Mouse (Mus musculus): ENCODE measurements around the gene Clca3a2.
"Not testable (repeated sequence)": the region's sequence is repeated elsewhere in the genome, so short reads cannot be mapped to it uniquely, and the experiment has no call there.

Clca3a2 gene

DNA sequence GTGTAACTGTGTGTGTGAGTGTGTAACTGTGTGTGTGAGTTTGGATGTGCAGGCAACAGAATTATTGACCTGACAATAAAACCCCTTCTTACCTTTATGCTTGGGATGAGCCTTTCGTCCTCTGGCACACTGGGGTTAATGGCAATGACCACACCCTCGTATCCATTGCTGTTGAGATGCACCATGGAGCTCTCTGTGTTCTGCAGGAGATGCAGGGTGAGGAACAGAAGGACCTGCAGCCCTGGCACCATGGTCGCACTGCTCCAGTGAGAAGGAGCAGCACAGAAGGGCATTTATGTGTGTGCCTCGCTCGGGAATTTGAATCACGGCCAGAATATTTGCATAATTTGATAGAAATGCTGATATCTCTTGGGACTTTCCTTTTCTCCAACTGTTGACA lies at the start of gene Clca3a2:
Clca3a2 (minus strand) TSS at position 276 of the 400 bp plus-strand sequence.
- in situ Hi-C loops (cut with MboI, MseI): loop anchor here (25.0 kb wide), 1 partner anchor 693 kb away; no protein-coding TSS in a partner anchor

DNA sequence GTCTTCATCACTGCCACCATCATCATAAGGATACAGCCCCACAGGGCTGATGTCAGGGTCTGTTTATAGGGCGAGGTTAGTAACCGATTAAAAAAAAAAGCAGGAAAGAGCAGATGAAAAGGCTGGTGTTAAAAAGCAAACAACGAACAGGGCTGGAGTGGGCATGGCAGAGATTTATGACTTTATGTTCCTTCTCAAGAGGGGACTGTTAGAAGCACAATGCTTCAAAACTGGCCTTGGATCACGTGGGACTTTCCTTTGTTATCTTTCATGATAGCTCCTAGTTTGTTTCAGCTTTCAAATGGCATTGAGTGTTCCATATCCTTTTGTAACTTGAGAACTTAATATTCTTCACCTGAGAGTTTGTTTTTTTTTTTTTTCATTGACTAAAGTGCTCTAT lies 30.3 kb upstream of the Clca3a2 start:
- in situ Hi-C loops (cut with MboI, MseI): no loop called here

- in situ Hi-C loops (cut with MboI, MseI): not testable (repeated sequence)
Measured at GRCm38 (mm10) chr3:144849014-144849556, 29.8 kb upstream of the Clca3a2 start, which contains the start of gene Clca3b. TSS of gene Clca3b (minus strand) at chr3:144849357.

DNA sequence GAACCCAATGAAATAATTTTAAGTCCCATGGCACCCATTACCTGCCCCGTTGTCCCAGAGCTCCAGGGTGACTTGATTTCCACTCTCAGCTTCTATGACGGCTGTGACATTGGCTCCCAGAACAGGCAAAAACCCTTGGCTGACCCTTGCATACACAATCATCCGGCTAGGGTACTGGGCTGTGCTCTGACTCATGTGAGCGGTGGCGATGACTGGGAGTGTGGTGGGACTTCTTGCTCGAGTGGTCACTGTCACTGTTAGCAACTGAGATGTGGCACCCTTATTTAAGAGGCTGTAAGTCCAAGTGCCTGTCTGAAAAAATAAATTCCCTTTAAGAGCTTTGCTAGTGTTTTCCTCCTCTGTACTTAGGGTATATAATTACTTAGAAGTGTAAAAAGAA lies 8.0 kb upstream of the Clca3a2 start:
- in situ Hi-C loops (cut with MboI, MseI): no loop called here

DNA sequence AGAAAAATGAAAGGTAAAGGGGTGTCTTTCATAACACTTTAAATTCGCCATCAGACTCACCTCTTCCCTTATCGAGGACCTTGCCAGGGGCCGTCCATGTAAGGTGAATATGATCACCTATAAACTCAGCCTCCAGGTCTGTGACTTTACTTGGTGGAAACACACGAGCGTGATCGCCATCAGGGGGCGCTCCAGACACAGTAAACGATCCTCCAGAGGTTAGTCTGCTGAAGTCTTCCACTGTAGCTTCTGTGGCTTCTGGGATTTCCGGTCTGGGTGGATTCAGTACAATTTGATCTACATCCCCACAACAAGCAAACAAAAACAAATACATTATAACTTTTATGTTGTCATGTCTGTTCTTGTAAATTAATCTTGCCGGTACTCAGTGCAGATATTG lies 5.9 kb upstream of the Clca3a2 start:
- in situ Hi-C loops (cut with MboI, MseI): no loop called here

DNA sequence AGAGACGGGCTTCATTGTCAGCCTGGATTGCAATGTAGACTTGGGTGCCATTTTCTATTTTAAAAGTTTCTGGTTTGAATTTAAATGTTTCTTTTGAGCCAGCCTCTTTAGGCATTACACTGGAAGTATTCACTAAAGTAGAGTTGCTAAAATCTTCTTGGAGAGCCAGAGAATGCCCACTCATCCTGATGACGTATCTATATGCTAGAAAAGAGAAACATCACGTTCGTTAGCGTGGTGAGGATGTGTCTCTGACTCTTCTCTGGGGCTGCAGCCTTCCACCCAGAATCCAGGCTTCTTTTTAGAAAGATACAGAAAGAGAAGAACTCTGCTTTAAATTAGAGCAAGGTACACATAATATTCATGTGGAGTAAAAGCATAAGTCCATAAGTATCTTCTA lies 4.0 kb upstream of the Clca3a2 start:
- in situ Hi-C loops (cut with MboI, MseI): loop anchor here (25.0 kb wide), 1 partner anchor 689 kb away; no protein-coding TSS in a partner anchor

- in situ Hi-C loops (cut with MboI, MseI): loop anchor here (25.0 kb wide), 1 partner anchor 692 kb away; no protein-coding TSS in a partner anchor
Measured at GRCm38 (mm10) chr3:144820632-144821031, 1.3 kb upstream of the Clca3a2 start.

DNA sequence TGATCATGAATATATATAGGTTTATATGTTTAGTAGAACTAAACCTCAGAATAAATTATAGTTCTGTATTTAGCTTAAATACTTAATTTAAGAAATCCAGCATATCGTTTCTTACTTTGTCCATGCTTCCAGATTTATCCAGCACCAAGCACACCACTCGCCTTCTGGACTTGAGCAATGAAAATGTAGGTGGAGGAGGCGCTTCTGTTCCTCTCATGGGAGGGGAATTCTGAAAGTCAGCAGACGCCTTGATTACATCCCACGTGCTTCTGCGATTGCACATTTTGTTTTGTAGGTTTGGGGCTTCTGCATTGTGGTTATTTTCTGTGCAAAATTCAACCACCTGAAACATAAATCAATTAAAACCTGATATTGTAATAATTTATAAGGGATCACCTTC lies 6.0 kb downstream of the Clca3a2 start:
- in situ Hi-C loops (cut with MboI, MseI): loop anchor here (25.0 kb wide), 1 partner anchor 699 kb away; no protein-coding TSS in a partner anchor

GRCm38 (mm10) chr3:144811821-144812220 lies 7.5 kb downstream of the Clca3a2 start:
- in situ Hi-C loops (cut with MboI, MseI): loop anchor here (25.0 kb wide), 1 partner anchor 700 kb away; no protein-coding TSS in a partner anchor

DNA sequence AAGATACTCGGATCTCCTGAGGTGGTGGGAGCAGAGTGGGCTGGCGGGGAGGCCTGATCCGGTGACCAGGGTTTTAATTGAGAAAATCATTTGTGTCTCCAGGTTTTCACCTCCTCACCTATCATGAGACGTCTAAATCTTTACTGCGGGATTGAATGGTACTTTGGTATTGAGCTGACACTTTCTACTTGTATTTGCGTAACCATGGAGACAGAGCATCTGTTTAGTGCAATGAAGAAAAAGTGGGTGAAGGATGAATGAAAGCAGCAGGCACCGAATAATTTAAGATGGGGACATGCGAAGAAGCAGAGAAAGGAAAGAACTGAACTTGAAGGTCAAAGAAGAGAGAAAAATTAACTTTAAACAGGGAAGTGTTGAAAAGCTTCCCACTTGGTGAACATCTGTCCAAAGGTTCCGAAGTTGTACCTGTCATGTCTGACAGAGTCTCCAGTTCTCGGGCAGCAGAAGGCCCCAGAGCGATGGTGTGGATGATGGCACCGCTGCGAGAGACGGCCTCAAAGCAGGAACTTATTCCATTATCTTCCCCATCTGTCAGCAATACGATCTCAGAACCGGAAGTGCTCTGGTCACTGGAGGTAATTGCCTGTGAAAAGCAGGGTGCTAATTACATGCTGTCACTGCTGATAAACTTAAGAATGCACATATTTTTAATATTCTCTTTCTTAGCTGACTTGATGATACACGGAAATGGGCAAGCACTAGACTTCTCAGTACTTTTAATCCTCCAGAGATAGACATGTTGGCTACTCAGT lies 11.0 kb downstream of the Clca3a2 start:
- in situ Hi-C loops (cut with MboI, MseI): loop anchor here (5.0 to 25.0 kb wide), 2 partner anchors 61 to 704 kb away; no protein-coding TSS in a partner anchor

- in situ Hi-C loops (cut with MboI, MseI): loop anchor here (5.0 to 25.0 kb wide), 2 partner anchors 59 to 706 kb away; no protein-coding TSS in a partner anchor
Measured at GRCm38 (mm10) chr3:144806626-144807025, 12.7 kb downstream of the Clca3a2 start.

DNA sequence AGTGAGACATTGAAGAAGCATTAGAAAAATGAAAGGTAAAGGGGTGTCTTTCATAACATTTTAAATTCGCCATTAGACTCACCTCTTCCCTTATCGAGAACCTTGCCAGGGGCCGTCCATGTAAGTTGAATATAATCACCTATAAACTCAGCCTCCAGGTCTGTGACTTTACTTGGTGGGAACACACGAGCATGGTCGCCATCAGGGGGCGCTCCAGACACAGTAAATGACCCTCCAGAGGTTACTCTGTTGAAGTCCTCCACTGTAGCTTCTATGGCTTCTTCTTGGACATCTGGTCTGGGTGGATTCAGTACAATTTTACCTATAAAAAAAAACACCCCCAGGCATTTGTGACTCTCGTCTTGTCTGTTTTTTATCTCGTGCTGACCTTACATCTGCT lies 17.4 kb downstream of the Clca3a2 start:
- in situ Hi-C loops (cut with MboI, MseI): loop anchor here (25.0 kb wide), 1 partner anchor 710 kb away; no protein-coding TSS in a partner anchor

GRCm38 (mm10) chr3:144785181-144786148 lies 33.8 kb downstream of the Clca3a2 start:
- in situ Hi-C loops (cut with MboI, MseI): no loop called here

- in situ Hi-C loops (cut with MboI, MseI): no loop called here
Measured at GRCm38 (mm10) chr3:144765161-144765560, 54.1 kb downstream of the Clca3a2 start.

DNA sequence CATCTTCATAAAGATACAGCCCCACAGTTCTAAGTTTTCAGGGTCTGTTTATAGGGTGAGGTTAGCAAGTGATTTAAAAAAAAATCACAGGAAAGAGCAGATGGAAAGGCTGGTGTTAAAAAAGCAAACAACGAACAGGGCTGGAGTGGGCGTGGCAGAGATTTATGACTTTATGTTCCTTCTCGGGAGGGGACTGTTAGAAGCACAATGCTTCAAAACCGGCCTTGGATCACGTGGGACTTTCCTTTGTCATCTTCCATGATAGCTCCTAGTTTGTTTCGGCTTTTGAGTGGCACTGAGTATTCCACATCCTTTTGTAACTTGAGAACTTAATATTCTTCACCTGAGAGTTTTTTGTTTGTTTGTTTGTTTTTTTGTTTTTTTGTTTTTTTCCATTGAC lies 57.8 kb downstream of the Clca3a2 start:
- in situ Hi-C loops (cut with MboI, MseI): no loop called here

DNA sequence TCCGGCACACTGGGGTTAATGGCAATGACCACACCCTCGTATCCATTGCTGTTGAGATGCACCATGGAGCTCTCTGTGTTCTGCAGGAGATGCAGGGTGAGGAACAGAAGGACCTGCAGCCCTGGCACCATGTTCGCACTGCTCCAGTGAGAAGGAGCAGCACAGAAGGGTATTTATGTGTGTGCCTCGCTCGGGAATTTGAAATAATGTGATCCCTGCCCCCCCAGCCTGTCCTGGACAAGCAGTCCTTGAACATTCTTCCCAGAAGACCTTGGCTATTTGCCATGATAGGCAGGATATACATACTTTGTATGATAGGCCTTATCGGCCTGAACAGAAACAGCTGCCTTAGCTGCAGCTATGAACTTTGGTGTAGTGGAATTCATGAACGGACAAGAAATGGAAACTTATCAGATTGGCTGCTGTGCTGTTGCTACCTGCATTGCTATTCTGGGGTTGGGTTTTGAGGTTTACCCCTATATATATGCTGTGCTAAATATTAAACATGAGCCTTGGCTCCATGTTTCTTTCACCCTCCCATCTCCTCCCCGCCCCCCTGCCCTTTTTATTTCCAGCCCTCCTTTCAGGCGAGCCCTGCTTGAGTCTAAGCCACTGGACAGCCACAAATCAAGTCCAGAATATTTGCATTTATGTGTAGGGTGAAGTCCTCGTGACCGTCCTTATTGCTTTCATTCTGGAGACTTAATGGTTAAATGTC lies 58.5 kb downstream of the Clca3a2 start, which contains the start of gene Clca3a1:
Clca3a1 (minus strand) TSS at position 386 of the 718 bp plus-strand sequence.
- in situ Hi-C loops (cut with MboI, MseI): no loop called here

GRCm38 (mm10) chr3:144759719-144760118 lies 59.6 kb downstream of the Clca3a2 start:
- in situ Hi-C loops (cut with MboI, MseI): no loop called here

- in situ Hi-C loops (cut with MboI, MseI): not testable (repeated sequence)
Measured at GRCm38 (mm10) chr3:144756103-144756502, 63.2 kb downstream of the Clca3a2 start.

DNA sequence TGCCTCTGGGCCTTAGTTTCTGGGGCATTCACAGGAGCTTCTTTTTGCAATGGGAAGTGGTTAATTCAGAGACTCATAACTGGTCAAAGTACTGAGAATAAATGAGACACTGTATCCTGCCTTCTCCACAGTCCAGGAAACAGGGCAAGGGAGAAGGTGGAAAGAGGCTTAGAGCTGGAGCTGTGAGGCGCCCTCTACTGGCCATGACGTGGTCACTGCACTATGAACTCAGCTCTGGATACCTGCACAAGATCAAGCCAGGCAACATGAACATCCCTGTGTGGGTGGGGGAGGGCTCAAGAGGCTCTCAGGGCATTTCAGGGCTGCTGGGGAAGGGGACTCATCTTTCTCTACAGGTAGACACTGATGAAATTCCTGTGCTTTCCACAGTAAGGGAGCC lies 66.2 kb downstream of the Clca3a2 start:
- in situ Hi-C loops (cut with MboI, MseI): no loop called here

Measured in T-helper 2 cell (primary cell).